Mouse (Mus musculus): ENCODE data around the gene Cpt1a.

The Cpt1a gene

GRCm38 (mm10) chr19:3324931-3325711 lies 3.0 kb downstream of the Cpt1a start:
- DNase-seq (ENCODE audit: low read depth): peak; percentile 97

- DNase-seq (ENCODE audit: low read depth): no peak
These were observed 3.8 kb downstream of the Cpt1a start for GRCm38 (mm10) chr19:3325771-3326478.

DNA sequence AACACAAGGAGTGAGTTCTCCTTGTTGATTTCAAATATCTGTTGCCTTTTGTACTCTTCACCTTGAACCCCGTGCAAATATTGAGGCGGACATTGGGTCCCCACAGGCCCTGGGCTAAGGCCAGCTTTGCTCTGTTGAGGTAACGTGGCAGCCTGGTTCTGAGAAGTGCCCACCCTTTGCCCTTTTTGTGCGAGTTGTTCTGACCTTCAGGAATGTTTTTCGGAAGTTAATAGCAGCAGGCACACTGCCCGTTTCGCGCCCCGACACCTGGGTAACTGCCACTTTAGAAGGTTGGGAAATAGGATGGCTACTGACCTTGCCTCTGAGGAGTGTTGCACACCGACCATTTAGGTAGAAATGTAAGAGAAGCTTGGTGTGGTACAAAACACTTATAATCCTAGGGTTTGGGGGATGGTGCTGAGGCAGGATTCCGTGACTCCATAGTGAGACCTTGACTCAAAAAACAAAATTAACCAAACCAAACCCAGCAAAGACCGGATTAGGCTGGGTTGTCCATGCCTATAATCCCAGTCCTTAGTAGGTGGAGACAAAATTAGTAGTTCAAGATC lies 4.4 kb downstream of the Cpt1a start:
- DNase-seq (ENCODE audit: low read depth): no peak

GRCm38 (mm10) chr19:3333247-3333646 lies 11.1 kb downstream of the Cpt1a start:
- DNase-seq (ENCODE audit: low read depth): no peak

DNA sequence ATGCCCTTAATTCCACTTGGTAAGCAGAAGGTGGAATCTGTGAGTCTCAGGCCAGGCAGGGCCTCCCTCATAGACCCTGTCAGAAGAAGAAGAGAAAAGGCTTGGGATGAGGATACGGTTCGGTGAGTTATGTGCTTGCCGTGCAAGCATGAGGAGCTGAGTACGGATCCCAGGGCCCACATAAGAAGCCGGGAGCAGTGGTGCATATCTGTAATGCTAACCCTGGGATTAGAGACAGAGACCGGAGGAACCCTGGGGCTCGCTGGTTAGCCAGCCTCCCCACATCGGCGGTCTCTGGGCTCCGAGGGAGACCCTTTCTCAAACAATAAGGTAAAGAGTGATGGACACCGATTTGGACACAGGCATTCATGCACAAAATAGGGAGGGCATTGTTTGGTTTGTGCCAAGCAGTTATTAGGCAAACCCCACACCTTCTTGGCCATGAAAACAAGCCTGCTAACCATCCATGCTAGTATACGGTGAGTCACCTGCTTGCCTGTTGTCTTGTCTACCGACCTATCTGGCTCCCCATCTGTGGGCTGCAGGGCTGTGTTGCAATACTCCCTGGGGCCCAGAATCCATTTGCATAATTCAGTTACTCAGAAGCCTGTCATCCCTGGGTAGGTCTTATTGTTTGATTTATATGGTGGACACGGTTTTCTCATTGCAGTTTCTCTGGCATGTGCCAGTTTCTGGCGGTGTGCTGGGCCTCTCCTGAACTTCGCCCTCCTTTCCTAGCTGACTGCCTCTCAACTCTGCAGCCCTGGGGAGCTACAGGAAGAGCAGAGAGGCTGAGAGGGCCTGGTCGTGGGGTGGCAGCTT lies 11.8 kb downstream of the Cpt1a start:
- DNase-seq (ENCODE audit: low read depth): peak; percentile 35

DNA sequence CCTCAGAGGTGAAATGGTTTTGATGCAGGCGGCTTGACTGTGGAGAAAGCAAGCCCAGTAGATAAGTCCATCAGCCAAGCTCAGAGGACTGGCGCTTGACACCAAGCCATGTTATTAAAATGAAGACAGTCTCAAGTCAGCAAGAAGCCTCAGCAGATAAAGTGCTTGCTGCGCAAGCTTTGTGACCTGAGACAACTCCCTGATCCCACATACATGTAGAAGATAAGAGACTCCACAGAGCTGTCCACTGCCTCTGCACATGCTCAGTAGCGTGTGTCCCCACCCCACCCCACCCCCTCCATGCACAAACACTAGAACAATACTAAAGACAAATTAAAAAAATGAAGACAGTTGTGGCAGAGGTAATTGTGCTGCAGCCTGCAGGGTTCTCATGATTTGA lies 12.4 kb downstream of the Cpt1a start:
- DNase-seq (ENCODE audit: low read depth): no peak

GRCm38 (mm10) chr19:3335917-3336316 lies 13.8 kb downstream of the Cpt1a start:
- DNase-seq (ENCODE audit: low read depth): no peak

GRCm38 (mm10) chr19:3336485-3337255 lies 14.5 kb downstream of the Cpt1a start:
- DNase-seq (ENCODE audit: low read depth): no peak

GRCm38 (mm10) chr19:3339187-3339586 lies 17.1 kb downstream of the Cpt1a start:
- no peak for DNase-seq (ENCODE audit: low read depth)

DNA sequence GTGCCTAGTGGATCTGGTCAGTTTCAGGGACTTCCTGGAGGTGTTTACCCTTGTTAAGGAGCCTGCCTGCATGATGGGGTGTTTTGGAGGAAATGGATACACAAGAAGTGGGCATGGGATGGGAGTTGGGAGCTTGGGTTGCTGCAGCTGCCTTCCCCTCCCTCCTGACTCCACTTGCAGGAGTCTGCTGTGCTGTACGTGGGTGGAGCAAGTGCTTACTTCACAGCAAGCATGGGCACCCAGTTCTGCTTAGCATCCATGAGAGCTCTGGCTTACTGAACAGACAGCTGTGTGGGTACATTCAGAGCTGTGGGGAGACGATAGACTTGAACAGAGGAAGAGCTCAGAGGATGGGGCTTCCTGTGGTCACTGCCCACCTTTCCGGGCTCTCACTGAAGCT lies 18.9 kb downstream of the Cpt1a start:
- no peak for DNase-seq (ENCODE audit: low read depth)

DNA sequence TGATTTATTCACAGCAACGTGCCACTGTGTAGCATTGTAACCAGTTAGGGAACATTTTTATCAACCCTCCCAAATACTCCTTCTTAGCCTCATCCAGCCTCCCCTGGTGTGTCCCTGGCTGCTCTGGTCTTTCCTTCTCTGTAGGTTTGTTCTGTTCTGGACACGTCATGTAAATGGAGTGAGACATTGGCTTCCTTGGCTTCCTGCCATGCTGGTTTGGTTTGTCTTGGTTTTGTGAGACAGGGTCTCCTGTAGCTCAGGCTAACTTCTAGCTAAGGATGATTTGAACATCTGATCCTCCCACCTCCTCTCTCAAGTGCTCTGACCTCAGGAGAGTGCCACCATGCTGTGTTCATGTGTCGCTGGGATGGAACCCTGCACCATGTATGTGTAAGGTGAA lies 21.8 kb downstream of the Cpt1a start:
- DNase-seq (ENCODE audit: low read depth): no peak

- no peak for DNase-seq (ENCODE audit: low read depth)
These were observed 22.8 kb downstream of the Cpt1a start for GRCm38 (mm10) chr19:3344636-3345544.

DNA sequence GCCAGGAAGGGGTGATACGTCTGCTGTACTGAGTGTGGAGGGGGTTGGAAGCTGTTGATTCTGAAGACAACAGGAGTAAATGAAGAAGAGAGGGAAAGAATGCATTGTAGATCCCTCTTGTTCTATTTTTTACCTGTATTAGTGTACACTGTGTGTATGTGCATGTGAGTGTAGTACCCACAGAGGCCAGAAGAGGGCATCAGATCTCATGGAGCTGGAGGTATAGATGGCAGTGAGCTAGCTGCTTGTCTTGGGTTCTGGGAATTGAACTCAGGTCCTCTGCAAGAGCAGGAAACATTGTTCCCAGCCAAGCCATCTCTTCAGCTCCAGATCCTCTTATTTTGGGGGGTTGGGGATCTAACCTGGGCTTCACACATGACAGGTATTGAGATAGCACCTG lies 25.6 kb downstream of the Cpt1a start:
- peak; percentile 31 for DNase-seq (ENCODE audit: low read depth)

GRCm38 (mm10) chr19:3353415-3354111 lies 31.4 kb downstream of the Cpt1a start:
- DNase-seq (ENCODE audit: low read depth): no peak

DNA sequence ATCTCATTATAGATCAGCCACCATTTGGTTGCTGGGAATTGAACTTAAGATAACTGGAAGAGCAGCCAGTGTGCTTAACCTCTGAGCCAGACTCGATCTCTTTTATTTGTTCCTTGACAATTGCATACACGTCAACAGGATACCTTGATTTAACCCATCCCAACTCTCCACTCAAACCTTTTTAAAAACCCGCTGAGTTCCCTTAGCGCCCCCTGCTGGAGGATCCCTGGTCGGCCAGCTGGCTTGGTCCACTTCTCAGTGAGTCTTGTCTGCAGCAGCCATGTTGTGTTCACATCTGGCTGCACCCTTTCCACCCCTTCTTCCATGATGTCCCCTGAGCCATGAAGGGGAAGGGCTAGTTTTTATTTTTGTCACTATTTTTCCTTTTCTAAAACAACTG lies 33.0 kb downstream of the Cpt1a start:
- peak; percentile 56 for DNase-seq (ENCODE audit: low read depth)

GRCm38 (mm10) chr19:3356516-3356915 lies 34.4 kb downstream of the Cpt1a start:
- no peak for DNase-seq (ENCODE audit: low read depth)

DNA sequence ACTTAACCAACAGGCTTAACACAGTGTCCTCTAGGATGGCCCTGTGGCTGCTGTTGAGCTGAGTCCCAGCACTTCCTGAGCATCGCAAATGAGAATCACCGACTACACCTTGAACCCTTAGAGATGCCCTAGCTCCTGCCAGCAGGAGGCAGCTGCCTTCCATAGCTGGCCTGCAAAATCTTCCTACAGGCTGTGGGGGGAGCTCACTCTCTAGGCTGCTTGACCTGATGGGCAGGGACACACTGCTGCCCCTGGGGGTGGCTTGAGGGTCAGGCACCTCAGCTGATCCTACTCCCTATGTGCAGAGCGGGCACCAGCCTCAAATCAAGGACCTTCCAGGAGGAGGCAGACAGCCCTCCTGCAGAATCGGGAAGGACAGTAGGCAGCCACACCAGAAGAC lies 35.5 kb downstream of the Cpt1a start:
- no peak for DNase-seq (ENCODE audit: low read depth)

GRCm38 (mm10) chr19:3359841-3360588 lies 37.9 kb downstream of the Cpt1a start:
- DNase-seq (ENCODE audit: low read depth): peak; percentile 36

GRCm38 (mm10) chr19:3363510-3363909 lies 41.4 kb downstream of the Cpt1a start:
- no peak for DNase-seq (ENCODE audit: low read depth)

All from induced T-regulatory cell, adult 2 months (primary cell).